Mouse (Mus musculus) liver, adult 2 months (tissue): ENCODE results near the gene Gm37240. TPM values are rescaled to one million over a fixed set of nuclear protein-coding genes. Genes with fewer than 3 reads are reported as not detected.
"Not testable (repeated sequence)": the region's sequence is repeated elsewhere in the genome, so short reads cannot be mapped to it uniquely, and the experiment has no call there.

ENCODE experiments used
- DNase-seq: peaks from one replicate; pipeline ENCODE4 v3.0.0-alpha.2; 2011; ENCODE audit warnings: low read depth, low spot score; ENCODE audit errors: extremely low read depth
- H3K27ac ChIP-seq: fragments of 200-500 bp; replicated peaks from 2 replicates; pipeline ENCODE4 v1.5.1; 2012; ENCODE audit warnings: low read depth, mild to moderate bottlenecking, control low read depth, inconsistent platforms, low read length; ENCODE audit not compliant: insufficient read depth
- H3K27me3 ChIP-seq: fragments of 200-500 bp; 2 replicates; pipeline ENCODE4 v1.6.1; 2012; ENCODE audit warnings: mild to moderate bottlenecking, moderate library complexity, low read length, inconsistent platforms; ENCODE audit not compliant: control insufficient read depth, insufficient read depth
- H3K36me3 ChIP-seq: fragments of 200-500 bp; 2 replicates; pipeline ENCODE4 v1.6.1; 2012; ENCODE audit warnings: low read length, inconsistent platforms; ENCODE audit not compliant: control insufficient read depth, insufficient read depth
- H3K4me1 ChIP-seq: fragments of 200-500 bp; 2 replicates; pipeline ENCODE4 v1.6.1; 2011; ENCODE audit warnings: low read length; ENCODE audit not compliant: control insufficient read depth, insufficient read depth
- H3K4me3 ChIP-seq: fragments of 200-500 bp; 2 replicates; pipeline ENCODE4 v1.5.1; 2011; ENCODE audit warnings: low read depth, mild to moderate bottlenecking, control low read depth, low read length, moderate library complexity; ENCODE audit not compliant: insufficient read depth
- H3K79me2 ChIP-seq: fragments of 200-500 bp; 2 replicates; pipeline ENCODE4 v1.6.1; 2012; ENCODE audit warnings: inconsistent platforms, mild to moderate bottlenecking, low read length, moderate library complexity; ENCODE audit not compliant: control insufficient read depth, insufficient read depth
- H3K9ac ChIP-seq: fragments of 200-500 bp; 2 replicates; pipeline ENCODE4 v1.6.1; 2012; ENCODE audit warnings: low read depth, mild to moderate bottlenecking, control low read depth, inconsistent platforms, low read length
- CTCF ChIP-seq: fragments of 200-500 bp; IDR thresholded peaks from 2 replicates; pipeline ENCODE4 v1.5.1; 2011; ENCODE audit warnings: low read depth, low read length, control low read depth
- POLR2A ChIP-seq: fragments of 200-500 bp; IDR thresholded peaks from 2 replicates; pipeline ENCODE4 v1.6.1; 2011; ENCODE audit warnings: low read length, control low read depth; ENCODE audit not compliant: insufficient read depth; ENCODE audit errors: extremely low read depth
- WGBS: fragments of 180-500 bp; shearing (Covaris S2); methylation state at CpG from one replicate; pipeline ENCODE4 v1.1.7; 2018; 5-methylcytosine and 5-hydroxymethylcytosine counted together
- polyA plus RNA-seq: library from polyadenylated mRNA; depleted of rRNA; stranded (reverse); fragments of >200 nt; gene quantifications from 2 replicates; pipeline ENCODE4 v1.2.3, GENCODE M21; 2012
- total RNA-seq: library from RNA; depleted of rRNA; stranded (reverse); fragments of >200 nt; gene quantifications from 2 replicates; pipeline ENCODE4 v1.2.3, GENCODE M21; 2014

Gm37240 gene
- total and polyA plus RNA-seq, 2 experiments: 2.2 to 6.9 TPM

DNA sequence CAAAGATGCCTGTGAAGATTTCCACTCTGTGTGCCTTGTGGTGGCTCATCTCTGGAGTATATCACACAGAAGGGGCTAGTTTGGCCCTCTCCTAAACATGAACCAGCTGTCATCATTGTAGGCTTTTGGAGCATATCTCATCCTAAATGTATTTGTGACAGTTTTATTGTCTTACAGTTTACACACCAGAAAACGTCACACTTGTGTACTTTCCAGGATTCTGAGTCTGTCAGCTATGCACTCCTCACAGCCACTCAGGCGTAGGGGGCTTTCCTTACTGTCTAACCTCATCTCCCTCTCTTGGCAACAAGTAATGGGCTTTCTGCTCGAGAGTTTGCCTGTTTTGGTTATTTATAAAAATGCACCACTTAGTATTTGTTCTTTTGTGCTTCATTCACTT lies 1021.6 kb downstream of the Gm37240 start:
- 89% methylated on average over 3 of the region's 3 CpGs for WGBS
- no peaks in the 10 kb centered on the region for H3K27me3 ChIP-seq
- TF ChIP-seq POLR2A: no peak
- no peak for TF ChIP-seq CTCF
- H3K79me2 ChIP-seq: no peaks in the 10 kb centered on the region; the same call in 1 of the 2 replicates
- no peaks in the 10 kb centered on the region for H3K36me3 ChIP-seq
- no peak overlapping the region for H3K4me3 ChIP-seq
- H3K27ac ChIP-seq: no peak overlapping the region
- H3K4me1 ChIP-seq: peaks cover 9% of the 10 kb centered on the region
- no peak for DNase-seq
- no peak overlapping the region for H3K9ac ChIP-seq

DNA sequence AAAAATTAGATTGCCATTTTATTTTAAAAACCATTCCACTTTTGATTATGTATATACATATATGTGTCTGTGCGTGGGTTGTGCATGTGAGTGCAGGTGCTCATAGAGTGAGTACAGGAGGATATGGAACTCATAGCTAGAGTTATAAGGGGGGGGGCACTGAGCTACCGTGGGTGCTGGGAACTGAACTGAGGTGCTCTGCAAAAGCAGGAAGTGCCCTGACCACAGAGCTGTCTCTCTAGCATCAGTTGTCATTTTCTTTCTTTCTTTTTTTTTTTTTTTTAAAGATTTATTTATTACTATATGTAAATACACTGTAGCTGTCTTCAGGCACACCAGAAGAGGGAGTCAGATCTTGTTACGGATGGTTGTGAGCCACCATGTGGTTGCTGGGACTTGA lies 1025.5 kb downstream of the Gm37240 start:
- H3K79me2 ChIP-seq, H3K27ac ChIP-seq, H3K36me3 ChIP-seq, H3K4me1 ChIP-seq, H3K9ac ChIP-seq, DNase-seq, H3K4me3 ChIP-seq, H3K27me3 ChIP-seq: not testable (repeated sequence)
- 96% methylated on average over 3 of the region's 3 CpGs for WGBS

DNA sequence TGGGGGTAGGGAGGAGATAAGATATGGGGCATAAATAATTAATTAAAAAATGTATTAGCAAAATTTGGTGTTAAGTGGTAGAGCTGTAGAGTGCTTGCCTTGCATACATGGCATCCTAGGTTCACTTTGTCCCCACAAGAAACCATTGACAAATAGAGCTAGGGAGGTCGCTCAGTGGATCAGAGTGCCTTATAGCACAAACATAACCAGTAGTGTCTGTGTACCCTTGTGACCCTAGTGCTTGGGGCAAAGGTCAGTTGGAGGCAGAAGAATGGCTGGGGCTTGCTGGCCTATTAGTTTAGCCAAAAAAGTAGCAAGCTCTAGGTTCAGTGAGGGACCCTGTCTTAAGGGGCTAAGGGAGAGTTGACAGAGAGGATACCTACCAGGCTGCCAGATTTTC lies 1026.6 kb downstream of the Gm37240 start:
- peak; percentile 77 for DNase-seq
- H3K27me3 ChIP-seq: no peaks in the 10 kb centered on the region
- peaks cover 7% of the 10 kb centered on the region for H3K4me1 ChIP-seq
- H3K4me3 ChIP-seq: no peak overlapping the region
- WGBS: 39% methylated on average over 1 of the region's 1 CpGs
- no peak overlapping the region for H3K27ac ChIP-seq
- H3K79me2 ChIP-seq: peaks cover 2% of the 10 kb centered on the region; the same call in 1 of the 2 replicates
- H3K36me3 ChIP-seq: no peaks in the 10 kb centered on the region
- H3K9ac ChIP-seq: no peak overlapping the region
- TF ChIP-seq POLR2A (no peak), CTCF (no peak)

DNA sequence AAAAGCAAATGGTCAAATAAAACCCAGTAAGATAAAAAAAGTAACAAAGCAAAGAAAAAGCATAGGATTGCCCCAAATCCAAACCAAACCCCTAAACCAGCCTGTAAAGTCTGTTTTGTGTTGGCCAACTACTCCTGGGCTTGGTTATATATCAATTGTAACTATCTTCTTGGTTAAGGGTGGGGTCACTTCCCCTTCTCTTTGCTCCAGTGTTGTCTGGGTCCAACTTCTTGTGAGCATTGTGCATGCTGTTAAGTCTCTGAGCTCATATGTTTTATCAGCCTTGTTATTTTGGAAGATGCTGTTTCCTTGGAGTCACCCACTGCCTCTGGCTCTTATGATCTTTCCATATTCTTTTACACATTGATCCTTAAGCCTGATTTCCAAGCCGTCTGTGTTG lies 1032.9 kb downstream of the Gm37240 start:
- no peak overlapping the region for H3K27ac ChIP-seq
- 82% methylated on average over 1 of the region's 1 CpGs for WGBS
- no peaks in the 10 kb centered on the region for H3K27me3 ChIP-seq
- no peak for DNase-seq
- peaks cover 2% of the 10 kb centered on the region; the same call in 1 of the 2 replicates for H3K79me2 ChIP-seq
- TF ChIP-seq CTCF: no peak
- no peak for TF ChIP-seq POLR2A
- H3K4me1 ChIP-seq: peaks cover 10% of the 10 kb centered on the region; the same call in 1 of the 2 replicates
- H3K36me3 ChIP-seq: no peaks in the 10 kb centered on the region
- H3K9ac ChIP-seq: no peak overlapping the region
- H3K4me3 ChIP-seq: no peak overlapping the region

DNA sequence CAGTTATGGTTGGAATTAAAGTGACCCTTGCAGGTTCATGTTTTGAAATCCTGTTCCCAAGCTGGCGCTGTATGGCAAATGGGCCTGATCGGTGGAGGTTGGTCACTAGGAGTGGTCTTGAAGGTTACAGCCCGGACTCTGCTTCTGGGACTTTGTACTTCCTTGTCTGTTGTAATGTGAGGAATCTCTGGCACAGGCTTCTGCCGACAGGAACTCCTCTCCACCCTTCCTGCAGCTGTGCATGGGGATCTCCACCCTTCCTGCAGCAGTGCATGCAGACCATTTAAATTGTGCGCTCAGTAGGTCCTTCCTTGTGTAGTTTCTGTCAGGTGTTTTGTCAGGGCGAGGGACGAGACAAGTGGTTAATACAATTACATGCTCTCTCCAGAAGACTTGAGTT lies 1034.4 kb downstream of the Gm37240 start:
- Histone ChIP-seq H3K9ac (no peak overlapping the region), H3K4me1 (peaks cover 10% of the 10 kb centered on the region; the same call in 1 of the 2 replicates), H3K79me2 (peaks cover 2% of the 10 kb centered on the region; the same call in 1 of the 2 replicates), H3K36me3 (no peaks in the 10 kb centered on the region), H3K27me3 (no peaks in the 10 kb centered on the region), H3K27ac (no peak overlapping the region), H3K4me3 (no peak overlapping the region)
- WGBS: 32% methylated on average over 7 of the region's 7 CpGs
- DNase-seq: peak; percentile 73
- TF ChIP-seq CTCF: no peak
- TF ChIP-seq POLR2A: no peak

DNA sequence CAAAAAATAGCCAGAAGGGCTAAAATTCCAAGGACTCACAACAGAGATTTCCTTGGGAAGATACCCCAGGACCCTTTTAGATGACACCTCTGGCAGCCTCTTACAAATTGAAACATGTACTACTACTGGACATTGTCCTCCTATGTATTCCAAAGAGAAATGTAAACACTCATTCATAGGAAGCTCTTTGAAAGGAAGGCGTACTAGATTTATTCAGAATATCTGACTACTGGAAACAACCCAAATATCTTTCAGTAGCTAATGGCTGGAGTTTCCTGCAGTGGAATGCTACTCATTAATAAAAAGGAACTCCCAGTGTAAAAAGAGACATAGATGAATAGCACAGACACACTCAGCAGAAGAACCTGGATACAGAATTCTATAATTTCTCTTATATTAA lies 1035.5 kb downstream of the Gm37240 start:
- 36% methylated on average over 1 of the region's 1 CpGs for WGBS
- Histone ChIP-seq H3K4me1 (peaks cover 8% of the 10 kb centered on the region; the same call in 1 of the 2 replicates), H3K79me2 (no peaks in the 10 kb centered on the region; the same call in 1 of the 2 replicates), H3K9ac (no peak overlapping the region), H3K27ac (no peak overlapping the region), H3K4me3 (no peak overlapping the region), H3K36me3 (no peaks in the 10 kb centered on the region), H3K27me3 (no peaks in the 10 kb centered on the region)
- no peak for TF ChIP-seq CTCF
- no peak for DNase-seq
